Mouse (Mus musculus) limb, embryonic 10.5 days (tissue): ENCODE results near the gene Smim10l2a. TPM values are rescaled to one million over a fixed set of nuclear protein-coding genes. Genes with fewer than 3 reads are reported as not detected.
A peak's percentile ranks its signal among the peaks of the same experiment; 100 is the strongest.
"Not testable (repeated sequence)": the region's sequence is repeated elsewhere in the genome, so short reads cannot be mapped to it uniquely, and the experiment has no call there.

Experiments used
- DNase-seq: peaks from one replicate; pipeline ENCODE4 v3.0.0-alpha.2; 2017; ENCODE audit warnings: low spot score
- H3K27ac ChIP-seq: fragments of 300-500 bp; sonication (generic); 2 replicates; pipeline ENCODE4 v1.5.1; 2016; ENCODE audit warnings: mild to moderate bottlenecking
- H3K27me3 ChIP-seq: fragments of 300-500 bp; sonication (generic); 2 replicates; pipeline ENCODE4 v1.6.1; 2016; ENCODE audit warnings: low read depth, mild to moderate bottlenecking; ENCODE audit not compliant: poor library complexity, severe bottlenecking
- H3K36me3 ChIP-seq: fragments of 300-500 bp; sonication (generic); 2 replicates; pipeline ENCODE4 v1.6.1; 2016; ENCODE audit warnings: mild to moderate bottlenecking, moderate library complexity
- H3K4me1 ChIP-seq: fragments of 300-500 bp; sonication (generic); 2 replicates; pipeline ENCODE4 v1.6.1; 2016
- H3K4me3 ChIP-seq: fragments of 300-500 bp; sonication (generic); 2 replicates; pipeline ENCODE4 v1.5.1; 2016; ENCODE audit warnings: mild to moderate bottlenecking, moderate library complexity
- H3K9me3 ChIP-seq: fragments of 300-500 bp; sonication (generic); replicated peaks from 2 replicates; pipeline ENCODE4 v1.6.1; 2016; ENCODE audit warnings: mild to moderate bottlenecking
- WGBS: fragments of 180-500 bp; shearing (Covaris S2); methylation state at CpG from one replicate; pipeline ENCODE4 v1.1.7; 2016; 5-methylcytosine and 5-hydroxymethylcytosine counted together
- polyA plus RNA-seq: library from polyadenylated mRNA; unstranded; fragments of >200 nt; fragmentation: Nextera tagmentation; extraction: Ambion mirVana; gene quantifications from 2 replicates; pipeline ENCODE4 v1.2.1, GENCODE M21; 2016

Smim10l2a gene
- polyA plus RNA-seq, result 5.9 and 10.6 TPM in 2 replicates

- H3K4me1 ChIP-seq, H3K36me3 ChIP-seq, H3K27me3 ChIP-seq, H3K9me3 ChIP-seq: not testable (repeated sequence)
- H3K4me3 ChIP-seq, result peak within 1 kb of the TSS; percentile 56
- peak within 1 kb of the TSS; percentile 71 for H3K27ac ChIP-seq
- DNase-seq, result peak; percentile 58
- WGBS, result 15% methylated on average over 39 of the region's 56 CpGs
Observed at GRCm38 (mm10) chrX:56374431-56375128, at the start of gene Smim10l2a. TSS of gene Smim10l2a (plus strand) at chrX:56374586.

GRCm38 (mm10) chrX:56332046-56332445 is 42.3 kb upstream of the Smim10l2a start:
- Histone ChIP-seq H3K27me3 (no peaks in the 10 kb centered on the region), H3K4me3 (no peak overlapping the region), H3K9me3 (no peaks in the 10 kb centered on the region), H3K4me1 (no peaks in the 10 kb centered on the region), H3K36me3 (no peaks in the 10 kb centered on the region), H3K27ac (no peak overlapping the region)
- WGBS, result 66% methylated on average over 3 of the region's 3 CpGs
- no peak for DNase-seq

- H3K27me3 ChIP-seq, result no peaks in the 10 kb centered on the region
- H3K36me3 ChIP-seq, result no peaks in the 10 kb centered on the region
- H3K4me3 ChIP-seq, result no peak overlapping the region
- peak; percentile 35 for DNase-seq
- no peaks in the 10 kb centered on the region for H3K4me1 ChIP-seq
- H3K27ac ChIP-seq, result no peak overlapping the region
- H3K9me3 ChIP-seq, result no peaks in the 10 kb centered on the region
Observed at GRCm38 (mm10) chrX:56340305-56340704, 34.1 kb upstream of the Smim10l2a start.

GRCm38 (mm10) chrX:56342921-56343320 is 31.5 kb upstream of the Smim10l2a start:
- Histone ChIP-seq H3K9me3 (no peaks in the 10 kb centered on the region), H3K27ac (no peak overlapping the region), H3K27me3 (no peaks in the 10 kb centered on the region), H3K4me3 (no peak overlapping the region), H3K4me1 (peaks cover 3% of the 10 kb centered on the region; the same call in 1 of the 2 replicates), H3K36me3 (no peaks in the 10 kb centered on the region)
- no peak for DNase-seq
- 92% methylated on average over 3 of the region's 3 CpGs for WGBS

GRCm38 (mm10) chrX:56346176-56346931 is 28.0 kb upstream of the Smim10l2a start, which contains the start of gene Zfp449:
TSS of gene Zfp449 (plus strand) at chrX:56346400.
- Histone ChIP-seq H3K27me3 (no peaks in the 10 kb centered on the region), H3K4me3 (peak within 1 kb of the TSS; percentile 61), H3K36me3 (peaks cover 2% of the 10 kb centered on the region; the same call in 1 of the 2 replicates), H3K27ac (peak within 1 kb of the TSS; percentile 83), H3K4me1 (peaks cover 3% of the 10 kb centered on the region; the same call in 1 of the 2 replicates), H3K9me3 (no peaks in the 10 kb centered on the region)
- peak; percentile 84 for DNase-seq
- WGBS, result 13% methylated on average over 39 of the region's 39 CpGs

GRCm38 (mm10) chrX:56346932-56347253 is 27.5 kb upstream of the Smim10l2a start:
- peaks cover 2% of the 10 kb centered on the region; the same call in 1 of the 2 replicates for H3K36me3 ChIP-seq
- H3K4me1 ChIP-seq, result peaks cover 3% of the 10 kb centered on the region; the same call in 1 of the 2 replicates
- 48% methylated on average over 8 of the region's 8 CpGs for WGBS
- no peaks in the 10 kb centered on the region for H3K27me3 ChIP-seq
- DNase-seq, result peak; percentile 30
- H3K4me3 ChIP-seq, result peak overlapping the region; percentile 61
- peak overlapping the region; percentile 83 for H3K27ac ChIP-seq
- H3K9me3 ChIP-seq, result no peaks in the 10 kb centered on the region

- DNase-seq, result no peak
Observed at GRCm38 (mm10) chrX:56380852-56381251, 6.5 kb downstream of the Smim10l2a start.

GRCm38 (mm10) chrX:56384142-56384541 is 9.8 kb downstream of the Smim10l2a start:
- Histone ChIP-seq H3K27ac (no peak overlapping the region), H3K4me1 (no peaks in the 10 kb centered on the region), H3K4me3 (no peak overlapping the region), H3K9me3 (0 out of 2 replicates have a peak, but pooled peaks cover 2% of the 10 kb centered on the region), H3K36me3 (no peaks in the 10 kb centered on the region), H3K27me3 (no peaks in the 10 kb centered on the region)
- WGBS, result 81% methylated on average over 2 of the region's 2 CpGs
- no peak for DNase-seq

More at GRCm38 (mm10) chrX:56380852-56381251, 6.5 kb downstream of the Smim10l2a start:
- Histone ChIP-seq H3K4me1 (no peaks in the 10 kb centered on the region), H3K27ac (no peak overlapping the region), H3K9me3 (0 out of 2 replicates have a peak, but pooled peaks cover 2% of the 10 kb centered on the region), H3K27me3 (no peaks in the 10 kb centered on the region), H3K36me3 (no peaks in the 10 kb centered on the region), H3K4me3 (no peak overlapping the region)
- 74% methylated on average over 2 of the region's 2 CpGs for WGBS

GRCm38 (mm10) chrX:56404646-56405045 is 30.3 kb downstream of the Smim10l2a start:
- H3K36me3 ChIP-seq, result no peaks in the 10 kb centered on the region
- H3K4me3 ChIP-seq, result no peak overlapping the region
- 22% methylated on average over 2 of the region's 2 CpGs for WGBS
- DNase-seq, result no peak
- no peaks in the 10 kb centered on the region for H3K9me3 ChIP-seq
- H3K27me3 ChIP-seq, result no peaks in the 10 kb centered on the region
- H3K27ac ChIP-seq, result no peak overlapping the region
- 0 out of 2 replicates have a peak, but pooled peaks cover 2% of the 10 kb centered on the region for H3K4me1 ChIP-seq

- H3K4me1 ChIP-seq, result 0 out of 2 replicates have a peak, but pooled peaks cover 2% of the 10 kb centered on the region
- H3K27me3 ChIP-seq, result no peaks in the 10 kb centered on the region
- 71% methylated on average over 1 of the region's 1 CpGs for WGBS
- no peak overlapping the region for H3K27ac ChIP-seq
- no peak for DNase-seq
- no peak overlapping the region for H3K4me3 ChIP-seq
- no peaks in the 10 kb centered on the region for H3K36me3 ChIP-seq
- H3K9me3 ChIP-seq, result no peaks in the 10 kb centered on the region
Observed at GRCm38 (mm10) chrX:56405482-56405881, 31.1 kb downstream of the Smim10l2a start.

GRCm38 (mm10) chrX:56406128-56406527 is 31.7 kb downstream of the Smim10l2a start:
- no peaks in the 10 kb centered on the region for H3K27me3 ChIP-seq
- no peaks in the 10 kb centered on the region for H3K36me3 ChIP-seq
- no peak overlapping the region for H3K4me3 ChIP-seq
- 50% methylated on average over 5 of the region's 5 CpGs for WGBS
- DNase-seq, result no peak
- H3K27ac ChIP-seq, result no peak overlapping the region
- no peaks in the 10 kb centered on the region for H3K4me1 ChIP-seq
- H3K9me3 ChIP-seq, result no peaks in the 10 kb centered on the region

GRCm38 (mm10) chrX:56416277-56416676 is 41.9 kb downstream of the Smim10l2a start:
- H3K4me1 ChIP-seq, result no peaks in the 10 kb centered on the region
- DNase-seq, result no peak
- no peaks in the 10 kb centered on the region for H3K27me3 ChIP-seq
- WGBS, result 76% methylated on average over 3 of the region's 3 CpGs
- H3K27ac ChIP-seq, result no peak overlapping the region
- H3K36me3 ChIP-seq, result no peaks in the 10 kb centered on the region
- H3K9me3 ChIP-seq, result no peaks in the 10 kb centered on the region
- no peak overlapping the region for H3K4me3 ChIP-seq

GRCm38 (mm10) chrX:56417541-56417940 is 43.2 kb downstream of the Smim10l2a start:
- no peaks in the 10 kb centered on the region for H3K36me3 ChIP-seq
- H3K27ac ChIP-seq, result no peak overlapping the region
- WGBS, result 79% methylated on average over 4 of the region's 4 CpGs
- no peaks in the 10 kb centered on the region for H3K27me3 ChIP-seq
- H3K9me3 ChIP-seq, result no peaks in the 10 kb centered on the region
- H3K4me1 ChIP-seq, result no peaks in the 10 kb centered on the region
- no peak overlapping the region for H3K4me3 ChIP-seq
- no peak for DNase-seq
